12 mouse cellular contexts compared by ENCODE assay signal in genomic region chr8:105025050-105025449, GRCm38 (mm10). TPM values are rescaled to one million over a fixed set of nuclear protein-coding genes. Genes with fewer than 3 reads are reported as not detected.
DNase-seq lines count a peak whose midpoint lies in the region; ATAC-seq and TF ChIP-seq lines count a peak whose summit lies in the region.
"Had no signal": no experiment of that assay in that cellular context is flagged by ENCODE, and none has a peak within 500 bp of the region (broad histone marks: within the 10 kb centered on the region; RNA-seq: fewer than 3 reads in every experiment).

No protein-coding gene starts in this region.

- H3K4me1 ChIP-seq in hindbrain, postnatal 0 days (ENCODE audit: insufficient read depth, low read length): no peaks in the 10 kb centered on the region
- H3K4me1 ChIP-seq in hindbrain, embryonic 14.5 days (replicated peaks; ENCODE audit: control insufficient read depth, insufficient read depth, low read length): no peaks in the 10 kb centered on the region
- H3K4me1 ChIP-seq in MEL (ENCODE audit: control insufficient read depth in 1 of 2, insufficient read depth in 2 of 2, low read length in 2 of 2): no peaks in the 10 kb centered on the region
- no peaks in the 10 kb centered on the region for H3K4me1 ChIP-seq in embryonic facial prominence, embryonic 10.5 days
- H3K4me1 ChIP-seq in hindbrain, embryonic 16.5 days (ENCODE audit: control insufficient read depth, insufficient read depth, low read depth, low read length): no peaks in the 10 kb centered on the region
- H3K4me1 ChIP-seq: forebrain, embryonic 13.5 days; hindbrain, embryonic 15.5 days had no signal

- H3K27ac ChIP-seq in hindbrain, postnatal 0 days: no peak overlapping the region
- H3K27ac ChIP-seq in hindbrain, embryonic 14.5 days: no peak overlapping the region
- H3K27ac ChIP-seq in MEL (ENCODE audit: control insufficient read depth, low read depth, low read length): no peak overlapping the region
- H3K27ac ChIP-seq in embryonic facial prominence, embryonic 10.5 days (replicated peaks): no peak overlapping the region
- no peak overlapping the region for H3K27ac ChIP-seq in hindbrain, embryonic 16.5 days (ENCODE audit: low read depth, low read length)
- H3K27ac ChIP-seq: forebrain, embryonic 13.5 days; hindbrain, embryonic 15.5 days had no signal

- no peaks in the 10 kb centered on the region for H3K79me2 ChIP-seq in MEL (ENCODE audit: control insufficient read depth, insufficient read depth, low read length, poor library complexity)

- DNase-seq in hindbrain, postnatal 0 days (ENCODE audit: low spot score): no peak
- no peak for DNase-seq in hindbrain, embryonic 14.5 days (ENCODE audit: low spot score)
- DNase-seq in 3T3-L1 (ENCODE audit: low read depth, low spot score): peak; percentile 76
- peak; percentile 80 for DNase-seq in MEL (ENCODE audit: low read depth, low spot score)
- peak; percentile 14 for DNase-seq in embryonic facial prominence, embryonic 10.5 days (ENCODE audit: low spot score)
- no peak for DNase-seq in cerebellum, adult 9-10 months
- no peak for DNase-seq in right cerebral cortex, postnatal 25 days
- DNase-seq: adrenal gland, adult 2 months had no signal

- no peaks in the 10 kb centered on the region for H3K9me3 ChIP-seq in hindbrain, postnatal 0 days (ENCODE audit: low read length)
- no peaks in the 10 kb centered on the region for H3K9me3 ChIP-seq in hindbrain, embryonic 14.5 days (ENCODE audit: control insufficient read depth, low read length)
- H3K9me3 ChIP-seq in MEL (replicated peaks; ENCODE audit: insufficient read depth, low read length): no peaks in the 10 kb centered on the region
- H3K9me3 ChIP-seq in embryonic facial prominence, embryonic 10.5 days: no peaks in the 10 kb centered on the region; the same call in 1 of the 2 replicates
- H3K9me3 ChIP-seq in hindbrain, embryonic 16.5 days (ENCODE audit: control insufficient read depth, low read length): no peaks in the 10 kb centered on the region
- H3K9me3 ChIP-seq: forebrain, embryonic 13.5 days; hindbrain, embryonic 15.5 days had no signal

- WGBS in hindbrain, postnatal 0 days: 62% methylated on average over 2 of the region's 2 CpGs
- 60% methylated on average over 2 of the region's 2 CpGs for WGBS in hindbrain, embryonic 14.5 days
- WGBS in embryonic facial prominence, embryonic 10.5 days: 62% methylated on average over 2 of the region's 2 CpGs
- WGBS in hindbrain, embryonic 16.5 days: 66% methylated on average over 2 of the region's 2 CpGs

- peak; percentile 90 for TF ChIP-seq RAD21 in MEL (IDR thresholded peaks at IDR 0.05; ENCODE audit: low read depth, low read length)

- no peaks in the 10 kb centered on the region for H3K36me3 ChIP-seq in hindbrain, postnatal 0 days (ENCODE audit: insufficient read depth, low read length)
- no peaks in the 10 kb centered on the region for H3K36me3 ChIP-seq in hindbrain, embryonic 14.5 days (replicated peaks; ENCODE audit: control insufficient read depth, insufficient read depth)
- H3K36me3 ChIP-seq in MEL (ENCODE audit: control insufficient read depth in 1 of 2, insufficient read depth in 2 of 2, low read length in 2 of 2): no peaks in the 10 kb centered on the region
- no peaks in the 10 kb centered on the region for H3K36me3 ChIP-seq in embryonic facial prominence, embryonic 10.5 days (replicated peaks)
- H3K36me3 ChIP-seq in hindbrain, embryonic 16.5 days (ENCODE audit: control insufficient read depth, insufficient read depth, low read length): no peaks in the 10 kb centered on the region
- H3K36me3 ChIP-seq: hindbrain, embryonic 15.5 days had no signal

- peak; percentile 39 for TF ChIP-seq CTCF in hindbrain, postnatal 0 days (IDR thresholded peaks at IDR 0.05; ENCODE audit: low read depth)
- TF ChIP-seq CTCF in MEL (IDR thresholded peaks at IDR 0.05 in 2 of 3, conservative IDR thresholded peaks at IDR 0.05 in 1 of 3; ENCODE audit: control insufficient read depth in 1 of 3, insufficient read depth in 1 of 3, low read depth in 2 of 3, low read length in 3 of 3, poor library complexity in 1 of 3, severe bottlenecking in 1 of 3): peak; percentile 72 to 93 (median 78)

- no peak for ATAC-seq in hindbrain, postnatal 0 days
- no peak for ATAC-seq in hindbrain, embryonic 14.5 days (ENCODE audit: low FRiP score)
- ATAC-seq in hindbrain, embryonic 16.5 days: no peak
- ATAC-seq: forebrain, embryonic 13.5 days had no signal

- TF ChIP-seq EP300 in MEL (IDR thresholded peaks at IDR 0.05; ENCODE audit: low read depth in 1 of 2, low read length in 2 of 2): no peak

- no peak overlapping the region for H3K4me2 ChIP-seq in hindbrain, postnatal 0 days (ENCODE audit: low read depth, low read length)
- H3K4me2 ChIP-seq in hindbrain, embryonic 14.5 days (replicated peaks): no peak overlapping the region
- no peak overlapping the region for H3K4me2 ChIP-seq in hindbrain, embryonic 16.5 days (ENCODE audit: low read length)
- H3K4me2 ChIP-seq: forebrain, embryonic 13.5 days; hindbrain, embryonic 15.5 days had no signal

- no peak overlapping the region for H3K4me3 ChIP-seq in hindbrain, postnatal 0 days (ENCODE audit: low read length)
- H3K4me3 ChIP-seq in hindbrain, embryonic 14.5 days (replicated peaks; ENCODE audit: low read length): no peak overlapping the region
- no peak overlapping the region for H3K4me3 ChIP-seq in MEL (ENCODE audit: control insufficient read depth in 1 of 2, insufficient read depth in 1 of 2, low read depth in 2 of 2, low read length in 2 of 2)
- no peak overlapping the region for H3K4me3 ChIP-seq in embryonic facial prominence, embryonic 10.5 days
- no peak overlapping the region for H3K4me3 ChIP-seq in hindbrain, embryonic 16.5 days (ENCODE audit: low read length)
- H3K4me3 ChIP-seq: forebrain, embryonic 13.5 days; hindbrain, embryonic 15.5 days had no signal

- no peak overlapping the region for H3K9ac ChIP-seq in hindbrain, postnatal 0 days (replicated peaks; ENCODE audit: low read length)
- H3K9ac ChIP-seq in hindbrain, embryonic 14.5 days: no peak overlapping the region
- H3K9ac ChIP-seq in MEL (ENCODE audit: control insufficient read depth, low read depth, low read length, poor library complexity, severe bottlenecking): no peak overlapping the region
- H3K9ac ChIP-seq in hindbrain, embryonic 16.5 days (ENCODE audit: low read depth, low read length): no peak overlapping the region
- H3K9ac ChIP-seq: forebrain, embryonic 13.5 days; hindbrain, embryonic 15.5 days had no signal

- no peaks in the 10 kb centered on the region for H3K27me3 ChIP-seq in hindbrain, postnatal 0 days (ENCODE audit: insufficient read depth, low read length)
- no peaks in the 10 kb centered on the region for H3K27me3 ChIP-seq in hindbrain, embryonic 14.5 days (ENCODE audit: control insufficient read depth, insufficient read depth, low read length)
- no peaks in the 10 kb centered on the region; a peak in 1 of 4 replicates for H3K27me3 ChIP-seq in MEL (ENCODE audit: control insufficient read depth in 1 of 2, insufficient read depth in 2 of 2, low read length in 2 of 2)
- H3K27me3 ChIP-seq in embryonic facial prominence, embryonic 10.5 days (replicated peaks; ENCODE audit: low read depth, poor library complexity, severe bottlenecking): no peaks in the 10 kb centered on the region
- no peaks in the 10 kb centered on the region for H3K27me3 ChIP-seq in hindbrain, embryonic 16.5 days (replicated peaks; ENCODE audit: control insufficient read depth, insufficient read depth, low read length)
- H3K27me3 ChIP-seq: forebrain, embryonic 13.5 days; hindbrain, embryonic 15.5 days had no signal

- TF ChIP-seq POLR2A in MEL (IDR thresholded peaks at IDR 0.05; ENCODE audit: control insufficient read depth in 1 of 2, insufficient read depth in 1 of 2, low read depth in 1 of 2, low read length in 2 of 2, poor library complexity in 1 of 2): no peak

TF ChIP-seq in MEL, 35 proteins besides CTCF, POLR2A, EP300 and RAD21 (continues in another document):
- TF ChIP-seq MAFK (IDR thresholded peaks at IDR 0.05; ENCODE audit: borderline replicate concordance, low read depth, low read length): peak; percentile 68; the same call in 1 of the 2 replicates
- TF ChIP-seq JUND (IDR thresholded peaks at IDR 0.05; ENCODE audit: low read depth, low read length): no peak
- peak; percentile 91 for TF ChIP-seq ZC3H11A (IDR thresholded peaks at IDR 0.05; ENCODE audit: low read depth, low read length)
- TF ChIP-seq NRF1 (IDR thresholded peaks at IDR 0.05; ENCODE audit: insufficient read depth, low read depth, low read length, poor library complexity, severe bottlenecking): no peak

RNA-seq across cellular contexts. Expression of gene Ces3a, which starts 23.4 kb away (rescaled TPM):
- not detected in 2 replicates for total RNA-seq in hindbrain, postnatal 0 days (2014; rRNA removed)
- not detected in 2 replicates for polyA plus RNA-seq in hindbrain, postnatal 0 days (2015; fragmentation: Nextera tagmentation; extraction: Ambion mirVana)
- not detected in 2 replicates for polyA plus RNA-seq in hindbrain, embryonic 14.5 days (2014; fragmentation: Nextera tagmentation; extraction: Ambion mirVana)
- not detected in 2 replicates for total RNA-seq in MEL (2012; rRNA removed)
- not detected for polyA plus RNA-seq in MEL (2012; ENCODE audit: insufficient read depth in 1 of 2, insufficient read length in 2 of 2, low read depth in 1 of 2, low replicate concordance in 2 of 2, missing spikeins in 1 of 2)
- polyA plus RNA-seq in embryonic facial prominence, embryonic 10.5 days (2016; fragmentation: Nextera tagmentation; extraction: Ambion mirVana): not detected in 2 replicates
- not detected in 2 replicates for polyA plus RNA-seq in hindbrain, embryonic 16.5 days (2015; fragmentation: Nextera tagmentation; extraction: Ambion mirVana)
- polyA plus RNA-seq: forebrain, embryonic 13.5 days; hindbrain, embryonic 15.5 days; lung, embryonic 16.5 days had no signal

RNA-seq across cellular contexts. Expression of gene Ces2h, which starts 24.4 kb away (rescaled TPM):
- not detected in 2 replicates for total RNA-seq in hindbrain, postnatal 0 days (2014; rRNA removed)
- polyA plus RNA-seq in hindbrain, postnatal 0 days (2015; fragmentation: Nextera tagmentation; extraction: Ambion mirVana): not detected in 2 replicates
- polyA plus RNA-seq in hindbrain, embryonic 14.5 days (2014; fragmentation: Nextera tagmentation; extraction: Ambion mirVana): not detected in 2 replicates
- total RNA-seq in MEL (2012; rRNA removed): not detected in 2 replicates
- not detected for polyA plus RNA-seq in MEL (2012; ENCODE audit: insufficient read depth in 1 of 2, insufficient read length in 2 of 2, low read depth in 1 of 2, low replicate concordance in 2 of 2, missing spikeins in 1 of 2)
- not detected in 2 replicates for polyA plus RNA-seq in embryonic facial prominence, embryonic 10.5 days (2016; fragmentation: Nextera tagmentation; extraction: Ambion mirVana)
- polyA plus RNA-seq in hindbrain, embryonic 16.5 days (2015; fragmentation: Nextera tagmentation; extraction: Ambion mirVana): not detected in 2 replicates
- polyA plus RNA-seq: adrenal gland, adult 2 months; forebrain, embryonic 13.5 days; hindbrain, embryonic 15.5 days; lung, embryonic 16.5 days had no signal

RNA-seq across cellular contexts. Expression of gene Ces3b, which starts 58.5 kb away (rescaled TPM):
- not detected in 2 replicates for total RNA-seq in hindbrain, postnatal 0 days (2014; rRNA removed)
- polyA plus RNA-seq in hindbrain, postnatal 0 days (2015; fragmentation: Nextera tagmentation; extraction: Ambion mirVana): not detected in 2 replicates
- not detected in 2 replicates for polyA plus RNA-seq in hindbrain, embryonic 14.5 days (2014; fragmentation: Nextera tagmentation; extraction: Ambion mirVana)
- total RNA-seq in MEL (2012; rRNA removed): not detected in 2 replicates
- not detected for polyA plus RNA-seq in MEL (2012; ENCODE audit: insufficient read depth in 1 of 2, insufficient read length in 2 of 2, low read depth in 1 of 2, low replicate concordance in 2 of 2, missing spikeins in 1 of 2)
- polyA plus RNA-seq in embryonic facial prominence, embryonic 10.5 days (2016; fragmentation: Nextera tagmentation; extraction: Ambion mirVana): not detected in 2 replicates
- polyA plus RNA-seq in hindbrain, embryonic 16.5 days (2015; fragmentation: Nextera tagmentation; extraction: Ambion mirVana): not detected in 2 replicates
- polyA plus RNA-seq: adrenal gland, adult 2 months; forebrain, embryonic 13.5 days; hindbrain, embryonic 15.5 days; lung, embryonic 16.5 days had no signal

Comparison
In these comparisons a context has a peak if more than half of its experiments do, and no peak if none do; other contexts are left out.
1. DNase-seq: peak in 3T3-L1 (single experiment), MEL (single experiment) and embryonic facial prominence, embryonic 10.5 days (single experiment); none in hindbrain, postnatal 0 days (single experiment), hindbrain, embryonic 14.5 days (single experiment), cerebellum, adult 9-10 months (single experiment) and right cerebral cortex, postnatal 25 days (single experiment).